Mouse (Mus musculus) heart, adult 2 months (tissue): ENCODE data around the gene Cib3.

Experiments
- CTCF ChIP-seq: fragments of 200-600 bp; IDR thresholded peaks from 2 replicates; pipeline ENCODE4 v1.8.1; 2022; ENCODE audit warnings: antibody characterized with exemption, mild to moderate bottlenecking, moderate library complexity
- EP300 ChIP-seq: fragments of 200-500 bp; IDR thresholded peaks from 2 replicates; pipeline ENCODE4 v1.6.1; 2011; ENCODE audit warnings: low read depth, low read length, control low read depth; ENCODE audit not compliant: insufficient read depth
- POLR2A ChIP-seq: fragments of 200-500 bp; IDR thresholded peaks from 2 replicates; pipeline ENCODE4 v1.6.1; 2011; ENCODE audit warnings: mild to moderate bottlenecking, low read depth, low read length, control low read depth; ENCODE audit not compliant: insufficient read depth

- TF ChIP-seq CTCF = no peak
- no peak for TF ChIP-seq EP300
- no peak for TF ChIP-seq POLR2A
These were observed 10.0 kb upstream of the Cib3 start for GRCm38 (mm10) chr8:72222656-72223055.
